Mouse (Mus musculus) hematopoietic stem cell, adult 5-6 weeks (primary cell): ENCODE data around the gene Slc29a4. TPM values are rescaled to one million over a fixed set of nuclear protein-coding genes. Genes with fewer than 3 reads are reported as not detected.
A peak's percentile ranks its signal among the peaks of the same experiment; 100 is the strongest.

ENCODE experiments used
- ATAC-seq, 2 experiments: fragments of 125-278 bp in 1 of 2; replicated peaks in 1 of 2; 2 replicates each; pipeline ENCODE4 v1.8.0; 2016 to 2017; ENCODE audit warnings: inconsistent platforms in 2 of 2, mild to moderate bottlenecking in 2 of 2, moderate number of reproducible peaks in 2 of 2, low read depth in 1 of 2, moderate TSS enrichment in 1 of 2; ENCODE audit not compliant: low FRiP score in 2 of 2, poor library complexity in 2 of 2, severe bottlenecking in 2 of 2, insufficient read depth in 1 of 2, low TSS enrichment in 1 of 2
- total RNA-seq: library from RNA; stranded (forward); fragments of 172-1452, 232-1000 nt; gene quantifications from 2 replicates; pipeline ENCODE4 v1.2.3, GENCODE M21; 2017

Slc29a4 gene
- total RNA-seq, 1 experiment from 2014 or later = not detected

- ATAC-seq = no peak
Observed at GRCm38 (mm10) chr5:142692971-142693737, 842 bp downstream of the Slc29a4 start.

- no peak for ATAC-seq
Observed at GRCm38 (mm10) chr5:142693738-142694430, 1.6 kb downstream of the Slc29a4 start.

GRCm38 (mm10) chr5:142694627-142695340 is 2.5 kb downstream of the Slc29a4 start:
- peak; percentile 36 to 40; a peak in 2 of 4 replicates for ATAC-seq

GRCm38 (mm10) chr5:142696258-142696657 is 3.9 kb downstream of the Slc29a4 start:
- ATAC-seq = no peak

GRCm38 (mm10) chr5:142696865-142697264 is 4.6 kb downstream of the Slc29a4 start:
- ATAC-seq = no peak

GRCm38 (mm10) chr5:142697742-142698141 is 5.4 kb downstream of the Slc29a4 start:
- ATAC-seq = no peak

GRCm38 (mm10) chr5:142700842-142701589 is 8.7 kb downstream of the Slc29a4 start:
- ATAC-seq = no peak

GRCm38 (mm10) chr5:142701651-142702510 is 9.6 kb downstream of the Slc29a4 start:
- ATAC-seq = peak; percentile 15 to 48; a peak in 2 of 4 replicates

- ATAC-seq = 0 out of 4 replicates have a peak, but pooled peaks of 1 of the 2 experiments have one; percentile 8
Observed at GRCm38 (mm10) chr5:142702511-142703138, 10.3 kb downstream of the Slc29a4 start.

- ATAC-seq = no peak
Observed at GRCm38 (mm10) chr5:142703569-142703968, 11.3 kb downstream of the Slc29a4 start.

- ATAC-seq = no peak
Observed at GRCm38 (mm10) chr5:142707709-142708108, 15.4 kb downstream of the Slc29a4 start.

- ATAC-seq = no peak
Observed at GRCm38 (mm10) chr5:142709436-142709835, 17.1 kb downstream of the Slc29a4 start.

- ATAC-seq = no peak
Observed at GRCm38 (mm10) chr5:142712373-142712772, 20.1 kb downstream of the Slc29a4 start.

GRCm38 (mm10) chr5:142713966-142714365 is 21.7 kb downstream of the Slc29a4 start:
- no peak for ATAC-seq

- no peak for ATAC-seq
Observed at GRCm38 (mm10) chr5:142715059-142715458, 22.7 kb downstream of the Slc29a4 start.

- ATAC-seq = no peak
Observed at GRCm38 (mm10) chr5:142716056-142716455, 23.7 kb downstream of the Slc29a4 start.
